Mouse (Mus musculus): Measurements from ENCODE around the gene Plcb2.

DNA sequence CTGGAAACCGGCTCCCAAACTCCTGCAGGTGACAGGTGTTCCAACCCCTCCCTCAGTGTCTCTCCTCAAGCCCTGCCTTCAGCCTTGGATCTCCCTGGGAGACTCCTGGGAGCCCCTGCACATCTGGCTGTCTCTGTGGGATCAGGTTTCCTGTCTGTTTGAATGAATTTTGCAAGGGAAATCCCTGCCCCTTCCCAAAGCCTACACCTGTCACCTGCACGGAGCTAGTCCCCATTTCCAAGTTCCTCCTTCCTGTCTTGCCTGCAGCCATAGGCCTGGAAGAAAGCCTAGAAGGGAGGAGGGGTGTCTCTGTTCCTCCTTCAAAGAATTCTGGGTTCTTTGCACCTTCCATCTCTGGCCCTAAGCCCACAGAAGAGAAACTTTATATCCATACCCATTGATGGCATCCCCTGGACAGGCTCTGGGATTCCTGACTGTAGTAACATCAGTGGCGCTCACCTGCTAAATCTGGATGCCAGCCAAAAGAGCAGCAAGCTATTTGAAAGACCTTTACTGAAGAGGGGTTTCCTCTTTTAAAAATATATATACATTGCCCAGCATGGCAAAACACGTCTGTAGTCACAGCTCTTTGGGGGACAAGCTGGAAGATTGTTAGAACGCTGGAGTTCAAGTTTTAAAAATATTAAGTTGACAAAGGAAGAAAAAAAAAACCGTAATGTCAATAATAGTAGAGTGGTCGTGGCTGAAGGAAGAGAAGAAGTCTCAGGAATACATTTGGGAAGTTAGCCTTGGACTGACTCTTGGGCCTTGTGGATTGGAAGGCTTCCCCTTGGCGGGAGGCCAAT, 1.8 kb upstream of the Plcb2 start:
- TF ChIP-seq CTCF (IDR thresholded peaks at IDR 0.05; ENCODE audit: low read depth), result no peak
- no peak for TF ChIP-seq EP300 (optimal IDR thresholded peaks at IDR 0.05)

Measured in stomach, postnatal 0 days (tissue).